Mouse (Mus musculus) hindbrain, postnatal 0 days (tissue): ENCODE results near the gene Impg1. TPM values are rescaled to one million over a fixed set of nuclear protein-coding genes. Genes with fewer than 3 reads are reported as not detected.

Experiments used
- ATAC-seq: fragments of 200-750 bp; cut with Nextera tagmentation; 2 replicates; pipeline ENCODE4 v1.8.0; 2017; ENCODE audit warnings: mild to moderate bottlenecking, moderate TSS enrichment, moderate library complexity
- DNase-seq: peaks from one replicate; pipeline ENCODE4 v3.0.0-alpha.2; 2015; ENCODE audit warnings: low spot score
- H3K27ac ChIP-seq: fragments of 300-500 bp; sonication (generic); 2 replicates; pipeline ENCODE4 v1.5.1; 2014; ENCODE audit warnings: mild to moderate bottlenecking
- H3K27me3 ChIP-seq: fragments of 300-500 bp; sonication (generic); 2 replicates; pipeline ENCODE4 v1.6.1; 2014; ENCODE audit warnings: low read length, mixed read lengths; ENCODE audit not compliant: insufficient read depth
- H3K36me3 ChIP-seq: fragments of 300-500 bp; sonication (generic); 2 replicates; pipeline ENCODE4 v1.6.1; 2014; ENCODE audit warnings: low read length, mixed read lengths; ENCODE audit not compliant: insufficient read depth
- H3K4me1 ChIP-seq: fragments of 300-500 bp; sonication (generic); 2 replicates; pipeline ENCODE4 v1.6.1; 2014; ENCODE audit warnings: antibody characterized with exemption, low read length, mixed read lengths; ENCODE audit not compliant: insufficient read depth
- H3K4me2 ChIP-seq: fragments of 300-500 bp; sonication (generic); 2 replicates; pipeline ENCODE4 v1.6.1; 2014; ENCODE audit warnings: low read depth, mild to moderate bottlenecking, low read length, moderate library complexity, mixed read lengths
- H3K4me3 ChIP-seq: fragments of 300-500 bp; sonication (generic); 2 replicates; pipeline ENCODE4 v1.5.1; 2014; ENCODE audit warnings: low read length
- H3K9ac ChIP-seq: fragments of 300-500 bp; sonication (generic); replicated peaks from 2 replicates; pipeline ENCODE4 v1.6.1; 2014; ENCODE audit warnings: mild to moderate bottlenecking, low read length, moderate library complexity, mixed read lengths
- H3K9me3 ChIP-seq: fragments of 300-500 bp; sonication (generic); 2 replicates; pipeline ENCODE4 v1.6.1; 2016; ENCODE audit warnings: low read length, mixed read lengths
- CTCF ChIP-seq: IDR thresholded peaks from 2 replicates; pipeline ENCODE4 v1.5.1; 2016; ENCODE audit warnings: antibody characterized with exemption, control low read depth, low read depth
- WGBS: fragments of 180-500 bp; shearing (Covaris S2); extraction: QIAGEN DNeasy Blood & Tissue Kit; methylation state at CpG from one replicate; pipeline ENCODE4 v1.1.7; 2014; 5-methylcytosine and 5-hydroxymethylcytosine counted together
- polyA plus RNA-seq: library from polyadenylated mRNA; unstranded; fragments of >200 nt; fragmentation: Nextera tagmentation; extraction: Ambion mirVana; gene quantifications from 2 replicates; pipeline ENCODE4 v1.2.1, GENCODE M21; 2015
- total RNA-seq: library from RNA; depleted of rRNA; stranded (reverse); fragments of >200 nt; gene quantifications from 2 replicates; pipeline ENCODE4 v1.2.3, GENCODE M21; 2014

Impg1 gene
- total and polyA plus RNA-seq, 2 experiments from 2014 or later: 0.26 TPM; not detected in 1

GRCm38 (mm10) chr9:80286845-80287244 lies 178.4 kb downstream of the Impg1 start:
- Histone ChIP-seq H3K9me3 (no peaks in the 10 kb centered on the region), H3K36me3 (peaks cover 9% of the 10 kb centered on the region; the same call in 1 of the 2 replicates), H3K27ac (no peak overlapping the region), H3K4me2 (no peak overlapping the region), H3K4me1 (no peaks in the 10 kb centered on the region), H3K27me3 (no peaks in the 10 kb centered on the region), H3K9ac (no peak overlapping the region), H3K4me3 (no peak overlapping the region)
- ATAC-seq (no peak), DNase-seq (no peak)
- WGBS: 89% methylated on average over 7 of the region's 7 CpGs
- TF ChIP-seq CTCF: no peak

GRCm38 (mm10) chr9:80284539-80285174 lies 180.6 kb downstream of the Impg1 start:
- Histone ChIP-seq H3K4me2 (no peak overlapping the region), H3K4me1 (no peaks in the 10 kb centered on the region), H3K9me3 (no peaks in the 10 kb centered on the region), H3K27ac (no peak overlapping the region), H3K27me3 (no peaks in the 10 kb centered on the region), H3K4me3 (no peak overlapping the region), H3K9ac (no peak overlapping the region), H3K36me3 (peaks cover 4% of the 10 kb centered on the region; the same call in 1 of the 2 replicates)
- DNase-seq (no peak), ATAC-seq (no peak)
- 84% methylated on average over 2 of the region's 2 CpGs for WGBS
- no peak for TF ChIP-seq CTCF

- H3K4me1 ChIP-seq: no peaks in the 10 kb centered on the region
- no peak for TF ChIP-seq CTCF
- no peak overlapping the region for H3K27ac ChIP-seq
- 96% methylated on average over 3 of the region's 3 CpGs for WGBS
- no peaks in the 10 kb centered on the region for H3K9me3 ChIP-seq
- H3K4me3 ChIP-seq: no peak overlapping the region
- DNase-seq: no peak
- H3K4me2 ChIP-seq: no peak overlapping the region
- ATAC-seq: no peak
- no peaks in the 10 kb centered on the region for H3K27me3 ChIP-seq
- peaks cover 4% of the 10 kb centered on the region; the same call in 1 of the 2 replicates for H3K36me3 ChIP-seq
- H3K9ac ChIP-seq: no peak overlapping the region
Observed at GRCm38 (mm10) chr9:80282426-80282825, 182.9 kb downstream of the Impg1 start.

GRCm38 (mm10) chr9:80280724-80281123 lies 184.6 kb downstream of the Impg1 start:
- no peak overlapping the region for H3K4me2 ChIP-seq
- WGBS: 100% methylated on average over 1 of the region's 1 CpGs
- ATAC-seq (no peak), DNase-seq (no peak)
- no peak for TF ChIP-seq CTCF
- H3K4me1 ChIP-seq: no peaks in the 10 kb centered on the region
- H3K9me3 ChIP-seq: no peaks in the 10 kb centered on the region
- H3K27ac ChIP-seq: no peak overlapping the region
- H3K36me3 ChIP-seq: peaks cover 4% of the 10 kb centered on the region; the same call in 1 of the 2 replicates
- H3K9ac ChIP-seq: no peak overlapping the region
- H3K4me3 ChIP-seq: no peak overlapping the region
- no peaks in the 10 kb centered on the region for H3K27me3 ChIP-seq

- 71% methylated on average over 6 of the region's 6 CpGs for WGBS
- no peak overlapping the region for H3K27ac ChIP-seq
- H3K9me3 ChIP-seq: no peaks in the 10 kb centered on the region
- H3K36me3 ChIP-seq: no peaks in the 10 kb centered on the region; the same call in 1 of the 2 replicates
- H3K9ac ChIP-seq: no peak overlapping the region
- H3K4me2 ChIP-seq: no peak overlapping the region
- H3K4me1 ChIP-seq: no peaks in the 10 kb centered on the region
- H3K27me3 ChIP-seq: no peaks in the 10 kb centered on the region
- no peak overlapping the region for H3K4me3 ChIP-seq
- DNase-seq: no peak
- no peak for ATAC-seq
- TF ChIP-seq CTCF: no peak
Observed at GRCm38 (mm10) chr9:80277770-80278169, 187.5 kb downstream of the Impg1 start.

- peak; percentile 27; the same call in 1 of the 2 replicates for ATAC-seq
- Histone ChIP-seq H3K4me3 (no peak overlapping the region), H3K4me2 (no peak overlapping the region), H3K36me3 (no peaks in the 10 kb centered on the region; the same call in 1 of the 2 replicates), H3K27me3 (no peaks in the 10 kb centered on the region), H3K4me1 (no peaks in the 10 kb centered on the region), H3K9me3 (no peaks in the 10 kb centered on the region), H3K27ac (no peak overlapping the region), H3K9ac (no peak overlapping the region)
- WGBS: 48% methylated on average over 2 of the region's 2 CpGs
- peak; percentile 21 for TF ChIP-seq CTCF
- peak; percentile 4 for DNase-seq
Observed at GRCm38 (mm10) chr9:80277157-80277556, 188.1 kb downstream of the Impg1 start.

GRCm38 (mm10) chr9:80275772-80276134 lies 189.5 kb downstream of the Impg1 start:
- H3K27me3 ChIP-seq: no peaks in the 10 kb centered on the region
- no peaks in the 10 kb centered on the region; the same call in 1 of the 2 replicates for H3K36me3 ChIP-seq
- H3K4me3 ChIP-seq: no peak overlapping the region
- no peak overlapping the region for H3K9ac ChIP-seq
- ATAC-seq (no peak), DNase-seq (no peak)
- 86% methylated on average over 1 of the region's 1 CpGs for WGBS
- TF ChIP-seq CTCF: no peak
- no peaks in the 10 kb centered on the region for H3K9me3 ChIP-seq
- H3K4me1 ChIP-seq: no peaks in the 10 kb centered on the region
- H3K27ac ChIP-seq: no peak overlapping the region
- H3K4me2 ChIP-seq: no peak overlapping the region
